Mouse (Mus musculus): ENCODE data around the gene Bcl11a. TPM values are rescaled to one million over a fixed set of nuclear protein-coding genes. Genes with fewer than 3 reads are reported as not detected.

The Bcl11a gene
- polyA plus RNA-seq, 1 experiment from 2014 or later = 29.6 TPM

DNA sequence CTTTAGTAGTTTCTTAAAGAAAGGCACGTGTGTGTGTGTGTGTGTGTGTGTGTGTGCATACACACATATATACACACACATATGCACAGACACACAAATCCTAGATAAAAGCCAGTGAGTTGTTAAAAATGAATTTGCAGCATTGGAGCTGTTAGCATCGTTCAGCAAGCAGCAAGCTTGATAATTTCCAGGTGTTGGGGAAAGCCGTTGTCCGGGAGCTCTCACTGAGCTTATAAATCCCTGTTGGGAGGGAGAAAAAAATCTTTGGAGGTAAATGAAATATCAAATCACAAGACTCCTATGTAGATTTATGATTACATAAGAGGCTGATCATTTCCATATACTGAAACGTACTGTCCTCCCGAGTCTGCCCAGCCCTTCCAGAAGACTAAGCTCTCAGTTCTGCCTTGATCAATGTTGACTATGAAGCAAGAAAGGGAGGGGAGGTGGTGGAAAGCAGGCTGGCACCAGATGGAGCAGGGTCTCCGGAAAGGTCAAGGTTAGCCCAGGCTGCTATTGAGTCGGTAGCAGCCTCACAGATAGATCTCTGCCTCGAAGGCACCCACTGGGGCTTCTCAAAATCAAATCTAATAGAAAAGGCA is 15.3 kb upstream of the Bcl11a start:
- no peak for DNase-seq (ENCODE audit: low spot score)

DNA sequence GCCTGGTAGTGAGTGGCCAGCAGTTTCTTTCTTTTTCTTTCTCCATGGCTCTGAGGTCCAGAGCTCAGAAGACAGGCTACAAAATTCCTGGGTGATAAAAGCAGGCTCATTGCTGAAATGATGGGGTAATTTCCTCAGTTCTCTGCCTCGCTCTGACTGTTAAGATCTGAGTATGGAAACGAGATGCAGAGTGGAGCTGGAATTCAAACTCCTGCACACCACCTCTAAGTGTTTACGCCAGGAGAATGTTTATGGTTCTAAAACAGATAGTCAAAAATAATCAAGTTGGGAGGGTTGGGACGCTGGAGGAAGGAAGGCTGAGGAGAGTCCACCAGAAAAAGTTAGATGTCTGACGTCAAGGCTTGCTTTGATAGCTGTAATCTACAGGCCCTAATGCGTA is 13.6 kb upstream of the Bcl11a start:
- no peak overlapping the region for H3K4me2 ChIP-seq (ENCODE audit: low read length)
- peaks cover 6% of the 10 kb centered on the region; the same call in 1 of the 2 replicates for H3K4me1 ChIP-seq (replicated peaks; ENCODE audit: control insufficient read depth, insufficient read depth, low read length)
- 60% methylated on average over 6 of the region's 6 CpGs for WGBS
- H3K9ac ChIP-seq (ENCODE audit: low read length) = no peak overlapping the region
- ATAC-seq (replicated peaks; ENCODE audit: low FRiP score, low TSS enrichment, low read depth) (no peak), DNase-seq (ENCODE audit: low spot score) (no peak)
- H3K27me3 ChIP-seq (replicated peaks; ENCODE audit: control insufficient read depth, insufficient read depth, low read length) = peaks cover 5% of the 10 kb centered on the region; the same call in 1 of the 2 replicates
- no peaks in the 10 kb centered on the region for H3K9me3 ChIP-seq (ENCODE audit: control insufficient read depth, low read length)
- no peaks in the 10 kb centered on the region for H3K36me3 ChIP-seq (ENCODE audit: control insufficient read depth, insufficient read depth, low read length)
- no peak overlapping the region for H3K27ac ChIP-seq (ENCODE audit: low read depth)
- H3K4me3 ChIP-seq (ENCODE audit: low read depth, low read length) = no peak overlapping the region

More for the DNA sequence above, 15.3 kb upstream of the Bcl11a start:
- H3K4me3 ChIP-seq (ENCODE audit: low read depth, low read length) = no peak overlapping the region
- no peak overlapping the region for H3K4me2 ChIP-seq (ENCODE audit: low read length)
- no peak overlapping the region for H3K9ac ChIP-seq (ENCODE audit: low read length)
- H3K27ac ChIP-seq (ENCODE audit: low read depth) = no peak overlapping the region
- 20% methylated on average over 9 of the region's 9 CpGs for WGBS
- H3K27me3 ChIP-seq (replicated peaks; ENCODE audit: control insufficient read depth, insufficient read depth, low read length) = peaks cover 7% of the 10 kb centered on the region; the same call in 1 of the 2 replicates
- no peaks in the 10 kb centered on the region for H3K36me3 ChIP-seq (ENCODE audit: control insufficient read depth, insufficient read depth, low read length)
- no peaks in the 10 kb centered on the region for H3K9me3 ChIP-seq (ENCODE audit: control insufficient read depth, low read length)
- peaks cover 6% of the 10 kb centered on the region; the same call in 1 of the 2 replicates for H3K4me1 ChIP-seq (replicated peaks; ENCODE audit: control insufficient read depth, insufficient read depth, low read length)
- no peak for ATAC-seq (replicated peaks; ENCODE audit: low FRiP score, low TSS enrichment, low read depth)

DNA sequence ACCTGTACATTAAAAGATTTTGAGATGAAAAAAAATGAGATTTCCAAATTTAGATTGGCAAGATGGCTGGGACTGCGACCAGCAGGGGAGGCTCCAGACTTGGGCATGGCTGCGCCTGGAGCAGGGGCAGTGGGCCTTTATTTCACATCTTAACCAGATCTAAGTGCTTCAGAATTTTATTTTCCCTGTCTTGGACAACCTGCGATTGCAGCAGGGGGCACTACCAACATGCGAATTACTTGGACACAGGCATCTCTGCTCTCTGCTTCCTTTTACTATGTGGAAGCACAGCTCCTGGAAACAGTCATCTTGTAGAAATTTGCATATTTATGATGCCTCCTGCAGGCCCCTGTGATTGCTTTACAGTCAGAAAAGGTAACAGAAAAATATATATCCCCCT is 12.5 kb upstream of the Bcl11a start:
- no peak overlapping the region for H3K4me3 ChIP-seq (ENCODE audit: low read depth, low read length)
- H3K4me1 ChIP-seq (replicated peaks; ENCODE audit: control insufficient read depth, insufficient read depth, low read length) = peaks cover 6% of the 10 kb centered on the region; the same call in 1 of the 2 replicates
- H3K9ac ChIP-seq (ENCODE audit: low read length) = no peak overlapping the region
- no peaks in the 10 kb centered on the region for H3K36me3 ChIP-seq (ENCODE audit: control insufficient read depth, insufficient read depth, low read length)
- 48% methylated on average over 4 of the region's 4 CpGs for WGBS
- ATAC-seq (replicated peaks; ENCODE audit: low FRiP score, low TSS enrichment, low read depth) (no peak), DNase-seq (ENCODE audit: low spot score) (no peak)
- H3K27ac ChIP-seq (ENCODE audit: low read depth) = no peak overlapping the region
- H3K4me2 ChIP-seq (ENCODE audit: low read length) = no peak overlapping the region
- 0 out of 2 replicates have a peak, but pooled peaks cover 4% of the 10 kb centered on the region for H3K27me3 ChIP-seq (replicated peaks; ENCODE audit: control insufficient read depth, insufficient read depth, low read length)
- no peaks in the 10 kb centered on the region for H3K9me3 ChIP-seq (ENCODE audit: control insufficient read depth, low read length)

DNA sequence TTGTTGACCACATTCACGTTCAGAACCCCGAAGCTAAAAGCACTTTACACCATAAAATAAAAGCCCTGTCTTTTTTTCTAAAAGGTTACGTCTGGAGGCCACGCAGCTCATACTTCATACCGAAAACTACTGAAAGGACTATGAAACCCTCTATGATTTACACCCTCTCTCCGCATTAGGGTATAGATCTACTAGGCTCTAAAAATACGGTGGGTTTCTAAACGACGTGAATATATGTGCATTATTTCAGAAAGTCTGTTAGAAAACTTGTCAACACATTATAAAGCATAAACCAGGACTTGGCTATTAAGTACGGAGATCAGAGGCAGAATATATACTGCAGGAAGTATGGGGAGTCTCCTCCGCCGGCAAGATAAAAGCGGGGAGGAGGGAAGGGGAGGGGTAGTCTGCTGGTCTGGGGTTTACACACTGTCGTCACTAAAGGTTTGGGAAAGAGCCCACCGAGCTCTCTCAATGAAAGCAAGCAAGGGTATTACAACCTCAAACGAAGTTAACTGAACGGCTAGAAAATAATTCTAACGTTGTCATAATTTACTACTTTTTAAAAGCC is 3.8 kb upstream of the Bcl11a start:
- 2% methylated on average over 18 of the region's 18 CpGs for WGBS
- Histone ChIP-seq H3K27me3 (replicated peaks; ENCODE audit: control insufficient read depth, insufficient read depth, low read length) (peaks cover 12% of the 10 kb centered on the region; the same call in 1 of the 2 replicates), H3K27ac (ENCODE audit: low read depth) (no peak overlapping the region), H3K36me3 (ENCODE audit: control insufficient read depth, insufficient read depth, low read length) (no peaks in the 10 kb centered on the region), H3K4me3 (ENCODE audit: low read depth, low read length) (peak overlapping the region; percentile 25), H3K4me2 (ENCODE audit: low read length) (peak overlapping the region; percentile 55), H3K9me3 (ENCODE audit: control insufficient read depth, low read length) (no peaks in the 10 kb centered on the region), H3K9ac (ENCODE audit: low read length) (no peak overlapping the region), H3K4me1 (replicated peaks; ENCODE audit: control insufficient read depth, insufficient read depth, low read length) (peaks cover 9% of the 10 kb centered on the region)
- ATAC-seq (replicated peaks; ENCODE audit: low FRiP score, low TSS enrichment, low read depth) (no peak), DNase-seq (ENCODE audit: low spot score) (no peak)

DNA sequence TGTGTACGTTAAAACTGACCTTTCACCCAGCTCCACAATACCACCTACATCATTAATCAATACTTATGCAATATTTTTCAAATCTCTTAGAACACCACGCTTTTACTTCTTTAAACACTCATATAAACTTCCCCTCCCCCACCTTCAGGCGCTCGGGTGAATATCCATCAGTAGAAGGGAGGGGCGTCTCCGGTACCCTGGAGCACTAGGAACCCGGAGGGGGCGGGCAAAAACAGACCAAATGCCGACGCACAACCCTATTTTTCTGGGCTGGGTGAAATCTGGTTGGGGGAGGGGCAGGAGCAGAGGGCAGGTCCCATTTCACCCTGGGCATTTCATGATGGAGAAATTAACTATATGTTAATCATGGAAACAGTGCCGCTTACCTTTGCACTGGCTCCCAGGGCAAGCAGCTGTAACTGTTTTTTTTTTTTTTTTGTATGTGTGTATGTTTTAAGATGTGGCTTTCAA is 3.2 kb upstream of the Bcl11a start, which contains the start of gene A830031A19Rik:
A830031A19Rik (minus strand) TSS at position 421 of the 471 bp plus-strand sequence.
- Histone ChIP-seq H3K9me3 (ENCODE audit: control insufficient read depth, low read length) (no peaks in the 10 kb centered on the region), H3K9ac (ENCODE audit: low read length) (peak within 1 kb of the TSS; percentile 89), H3K4me1 (replicated peaks; ENCODE audit: control insufficient read depth, insufficient read depth, low read length) (peaks cover 9% of the 10 kb centered on the region), H3K4me3 (ENCODE audit: low read depth, low read length) (peak within 1 kb of the TSS; percentile 68), H3K36me3 (ENCODE audit: control insufficient read depth, insufficient read depth, low read length) (no peaks in the 10 kb centered on the region), H3K27ac (ENCODE audit: low read depth) (peak within 1 kb of the TSS; percentile 95; the same call in 1 of the 2 replicates), H3K27me3 (replicated peaks; ENCODE audit: control insufficient read depth, insufficient read depth, low read length) (peaks cover 12% of the 10 kb centered on the region; the same call in 1 of the 2 replicates), H3K4me2 (ENCODE audit: low read length) (peak within 1 kb of the TSS; percentile 100)
- ATAC-seq (replicated peaks; ENCODE audit: low FRiP score, low TSS enrichment, low read depth) = no peak
- under 1% methylated on average over 11 of the region's 11 CpGs for WGBS
- no peak for DNase-seq (ENCODE audit: low spot score)

DNA sequence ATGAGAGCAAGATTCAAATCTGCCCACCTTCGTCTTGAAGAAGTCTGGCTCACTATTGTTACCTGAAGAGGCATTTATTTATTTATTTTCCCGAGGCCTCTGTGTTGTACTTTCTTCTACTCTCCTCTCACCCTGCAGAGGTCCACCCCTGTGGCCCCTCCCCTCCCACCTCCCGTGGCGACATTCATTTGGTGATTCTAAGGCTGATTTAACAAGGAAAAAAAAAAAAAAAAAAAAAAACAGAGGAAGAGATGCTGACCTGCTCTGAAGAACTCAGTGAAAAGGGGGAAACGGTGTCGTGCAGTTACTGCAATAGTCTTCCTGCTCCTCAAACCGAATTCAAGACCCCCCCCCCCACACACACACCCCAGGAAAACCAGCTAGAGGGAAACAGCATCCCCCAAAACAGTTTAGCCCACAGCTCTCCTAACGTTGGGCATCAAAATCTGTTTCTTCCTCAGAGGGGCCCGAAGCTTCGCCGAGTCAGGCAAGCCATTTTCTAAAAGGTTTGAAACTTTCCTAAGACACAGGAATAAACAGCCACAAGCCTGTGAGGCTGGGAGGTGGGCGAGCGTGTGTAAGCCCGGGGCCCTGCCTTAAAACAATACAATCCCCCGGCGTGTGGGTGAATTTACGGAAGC is 2.2 kb upstream of the Bcl11a start:
- H3K4me3 ChIP-seq (ENCODE audit: low read depth, low read length) = peak overlapping the region; percentile 68
- ATAC-seq (replicated peaks; ENCODE audit: low FRiP score, low TSS enrichment, low read depth) = no peak
- H3K4me2 ChIP-seq (ENCODE audit: low read length) = peak overlapping the region; percentile 100
- peaks cover 9% of the 10 kb centered on the region for H3K4me1 ChIP-seq (replicated peaks; ENCODE audit: control insufficient read depth, insufficient read depth, low read length)
- H3K9me3 ChIP-seq (ENCODE audit: control insufficient read depth, low read length) = no peaks in the 10 kb centered on the region
- H3K9ac ChIP-seq (ENCODE audit: low read length) = peak overlapping the region; percentile 89
- peaks cover 12% of the 10 kb centered on the region; the same call in 1 of the 2 replicates for H3K27me3 ChIP-seq (replicated peaks; ENCODE audit: control insufficient read depth, insufficient read depth, low read length)
- no peak for DNase-seq (ENCODE audit: low spot score)
- H3K27ac ChIP-seq (ENCODE audit: low read depth) = peak overlapping the region; percentile 95
- H3K36me3 ChIP-seq (ENCODE audit: control insufficient read depth, insufficient read depth, low read length) = no peaks in the 10 kb centered on the region
- WGBS = 2% methylated on average over 17 of the region's 17 CpGs

GRCm38 (mm10) chr11:24076127-24076650 is 1.7 kb upstream of the Bcl11a start:
- ATAC-seq (replicated peaks; ENCODE audit: low FRiP score, low TSS enrichment, low read depth) (no peak), DNase-seq (ENCODE audit: low spot score) (peak; percentile 86)
- peaks cover 12% of the 10 kb centered on the region; the same call in 1 of the 2 replicates for H3K27me3 ChIP-seq (replicated peaks; ENCODE audit: control insufficient read depth, insufficient read depth, low read length)
- peak overlapping the region; percentile 95 for H3K27ac ChIP-seq (ENCODE audit: low read depth)
- H3K4me2 ChIP-seq (ENCODE audit: low read length) = peak overlapping the region; percentile 100
- peak overlapping the region; percentile 68 for H3K4me3 ChIP-seq (ENCODE audit: low read depth, low read length)
- under 1% methylated on average over 32 of the region's 32 CpGs for WGBS
- no peaks in the 10 kb centered on the region for H3K36me3 ChIP-seq (ENCODE audit: control insufficient read depth, insufficient read depth, low read length)
- H3K9ac ChIP-seq (ENCODE audit: low read length) = peak overlapping the region; percentile 89
- H3K9me3 ChIP-seq (ENCODE audit: control insufficient read depth, low read length) = no peaks in the 10 kb centered on the region
- H3K4me1 ChIP-seq (replicated peaks; ENCODE audit: control insufficient read depth, insufficient read depth, low read length) = peaks cover 9% of the 10 kb centered on the region

Data from intestine, embryonic 14.5 days (tissue).